Mouse (Mus musculus) neural tube, embryonic 14.5 days (tissue): ENCODE data around the gene Thada. TPM values are rescaled to one million over a fixed set of nuclear protein-coding genes. Genes with fewer than 3 reads are reported as not detected.

Experiments used
- ATAC-seq: fragments of 200-750 bp; cut with Nextera tagmentation; 2 replicates; pipeline ENCODE4 v1.8.0; 2017; ENCODE audit warnings: low read depth, mild to moderate bottlenecking, moderate TSS enrichment, moderate library complexity
- H3K27ac ChIP-seq: fragments of 300-500 bp; sonication (generic); 2 replicates; pipeline ENCODE4 v1.5.1; 2014; ENCODE audit warnings: low read depth, mild to moderate bottlenecking, control low read depth, low read length, moderate library complexity, mixed read lengths
- H3K27me3 ChIP-seq: fragments of 300-500 bp; sonication (generic); 2 replicates; pipeline ENCODE4 v1.6.1; 2014; ENCODE audit warnings: low read length; ENCODE audit not compliant: control insufficient read depth, insufficient read depth
- H3K36me3 ChIP-seq: fragments of 300-500 bp; sonication (generic); 2 replicates; pipeline ENCODE4 v1.6.1; 2014; ENCODE audit warnings: low read length, mixed read lengths; ENCODE audit not compliant: control insufficient read depth, insufficient read depth
- H3K4me1 ChIP-seq: fragments of 300-500 bp; sonication (generic); 2 replicates; pipeline ENCODE4 v1.6.1; 2014; ENCODE audit warnings: low read length; ENCODE audit not compliant: control insufficient read depth, insufficient read depth
- H3K4me2 ChIP-seq: fragments of 300-500 bp; sonication (generic); 2 replicates; pipeline ENCODE4 v1.6.1; 2014; ENCODE audit warnings: mild to moderate bottlenecking, low read depth, low read length, control low read depth
- H3K4me3 ChIP-seq: fragments of 300-500 bp; sonication (generic); 2 replicates; pipeline ENCODE4 v1.5.1; 2014; ENCODE audit warnings: low read depth, low read length, control low read depth, mixed read lengths
- H3K9ac ChIP-seq: fragments of 300-500 bp; sonication (generic); replicated peaks from 2 replicates; pipeline ENCODE4 v1.6.1; 2014; ENCODE audit warnings: low read depth, mild to moderate bottlenecking, control low read depth, low read length, mixed read lengths
- H3K9me3 ChIP-seq: fragments of 300-500 bp; sonication (generic); 2 replicates; pipeline ENCODE4 v1.6.1; 2016; ENCODE audit warnings: low read length; ENCODE audit not compliant: control insufficient read depth
- WGBS: fragments of 180-500 bp; shearing (Covaris S2); extraction: QIAGEN DNeasy Blood & Tissue Kit; methylation state at CpG from one replicate; pipeline ENCODE4 v1.1.7; 2014; 5-methylcytosine and 5-hydroxymethylcytosine counted together
- polyA plus RNA-seq: library from polyadenylated mRNA; unstranded; fragments of >200 nt; fragmentation: Nextera tagmentation; extraction: Ambion mirVana; gene quantifications from 2 replicates; pipeline ENCODE4 v1.2.1, GENCODE M21; 2014

Thada gene
- polyA plus RNA-seq, 1 experiment from 2014 or later: 12.8 TPM

DNA sequence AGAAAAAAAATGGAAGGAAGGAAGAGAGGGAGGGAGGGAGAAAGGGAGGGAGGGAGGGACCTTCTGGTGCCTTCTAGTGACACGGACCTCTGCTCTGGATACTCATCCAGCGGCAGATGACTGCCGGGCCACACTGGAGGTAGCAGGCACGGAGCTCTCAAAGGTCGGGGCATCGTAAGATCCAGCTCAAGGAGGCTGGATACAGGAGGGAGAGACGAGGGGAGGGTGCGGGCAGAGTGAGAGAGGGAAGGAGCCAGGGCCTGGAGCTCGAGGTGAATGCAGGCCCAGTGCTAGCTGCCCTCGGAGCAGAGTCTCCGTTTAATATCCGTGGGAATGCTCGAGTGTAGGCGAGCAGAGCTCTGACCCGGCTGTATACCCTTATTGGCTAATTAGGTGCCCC, 307.1 kb downstream of the Thada start:
- no peaks in the 10 kb centered on the region for H3K36me3 ChIP-seq
- 50% methylated on average over 15 of the region's 15 CpGs for WGBS
- H3K27me3 ChIP-seq: peaks cover 3% of the 10 kb centered on the region; the same call in 1 of the 2 replicates
- H3K4me2 ChIP-seq: no peak overlapping the region
- H3K9me3 ChIP-seq: no peaks in the 10 kb centered on the region
- no peak overlapping the region for H3K27ac ChIP-seq
- H3K4me1 ChIP-seq: peaks cover 4% of the 10 kb centered on the region; the same call in 1 of the 2 replicates
- no peak overlapping the region for H3K4me3 ChIP-seq
- no peak overlapping the region for H3K9ac ChIP-seq
- ATAC-seq: no peak

DNA sequence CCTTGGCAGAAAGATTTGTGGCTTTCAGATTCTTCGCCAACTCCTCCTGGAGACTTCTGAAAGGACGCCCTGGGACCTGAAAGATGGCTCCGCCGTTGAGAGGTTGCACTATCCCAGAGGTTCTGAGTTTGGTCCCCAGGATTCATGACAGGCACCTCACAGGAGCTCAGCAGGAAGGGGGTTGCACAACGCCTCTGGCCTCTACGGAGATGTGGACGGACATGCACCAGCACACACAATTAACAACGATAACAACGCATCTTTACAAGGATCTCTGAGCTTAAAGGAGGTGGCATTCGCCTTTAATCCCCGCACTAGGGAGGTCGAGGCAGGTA, 307.6 kb downstream of the Thada start:
- H3K9ac ChIP-seq: no peak overlapping the region
- H3K27me3 ChIP-seq: peaks cover 3% of the 10 kb centered on the region; the same call in 1 of the 2 replicates
- no peak overlapping the region for H3K4me2 ChIP-seq
- WGBS: 81% methylated on average over 12 of the region's 12 CpGs
- H3K9me3 ChIP-seq: no peaks in the 10 kb centered on the region
- no peak overlapping the region for H3K27ac ChIP-seq
- peaks cover 4% of the 10 kb centered on the region; the same call in 1 of the 2 replicates for H3K4me1 ChIP-seq
- H3K36me3 ChIP-seq: no peaks in the 10 kb centered on the region
- no peak for ATAC-seq
- no peak overlapping the region for H3K4me3 ChIP-seq

DNA sequence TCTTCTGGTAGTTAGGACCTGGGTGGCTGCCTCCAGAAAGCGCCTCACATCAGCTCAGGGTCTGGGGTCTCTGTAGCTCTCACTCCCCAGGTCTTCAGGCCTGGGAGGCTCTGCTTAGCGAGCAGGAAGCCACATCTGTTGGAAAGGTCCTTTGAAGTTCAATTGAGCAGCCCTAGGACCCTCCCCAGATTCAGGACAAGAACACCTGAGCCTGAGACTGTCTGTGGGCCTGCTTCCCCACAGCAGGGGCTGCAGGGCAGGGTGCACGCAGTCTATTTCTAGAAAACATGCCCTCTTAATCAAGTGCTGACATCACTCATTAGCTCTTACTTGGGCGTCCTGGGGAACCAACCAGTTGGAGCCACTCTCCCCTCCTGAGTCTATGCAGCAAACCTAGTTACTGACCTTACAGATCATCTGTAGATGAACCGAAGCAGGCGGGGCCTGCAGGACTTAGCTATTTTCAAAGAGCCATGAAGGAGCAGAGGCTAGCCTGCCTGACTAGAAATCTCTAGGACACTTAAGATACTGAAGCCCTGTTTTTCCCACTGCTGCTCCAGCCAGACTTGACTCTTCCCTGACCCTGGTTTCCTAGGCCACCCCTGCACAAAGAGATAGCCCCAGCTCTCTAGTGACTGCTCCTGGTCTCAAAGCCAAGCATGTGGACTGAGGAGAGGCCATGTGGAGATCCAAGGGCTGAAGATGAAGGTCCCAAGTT, 308.1 kb downstream of the Thada start:
- no peak overlapping the region for H3K27ac ChIP-seq
- no peaks in the 10 kb centered on the region for H3K9me3 ChIP-seq
- H3K36me3 ChIP-seq: no peaks in the 10 kb centered on the region
- H3K4me2 ChIP-seq: no peak overlapping the region
- H3K27me3 ChIP-seq: peaks cover 3% of the 10 kb centered on the region; the same call in 1 of the 2 replicates
- H3K4me3 ChIP-seq: no peak overlapping the region
- 67% methylated on average over 6 of the region's 6 CpGs for whole genome bisulfite sequencing
- ATAC-seq: no peak
- no peak overlapping the region for H3K9ac ChIP-seq
- H3K4me1 ChIP-seq: peaks cover 4% of the 10 kb centered on the region; the same call in 1 of the 2 replicates

- Histone ChIP-seq H3K27ac (no peak overlapping the region), H3K9ac (no peak overlapping the region), H3K27me3 (peaks cover 3% of the 10 kb centered on the region; the same call in 1 of the 2 replicates), H3K4me1 (peaks cover 4% of the 10 kb centered on the region; the same call in 1 of the 2 replicates), H3K4me3 (no peak overlapping the region), H3K4me2 (no peak overlapping the region), H3K9me3 (no peaks in the 10 kb centered on the region), H3K36me3 (no peaks in the 10 kb centered on the region)
- no peak for ATAC-seq
- 20% methylated on average over 19 of the region's 19 CpGs for WGBS
These were observed 309.0 kb downstream of the Thada start for GRCm38 (mm10) chr17:84156748-84157742.

GRCm38 (mm10) chr17:84156227-84156573, 309.8 kb downstream of the Thada start:
- Histone ChIP-seq H3K9me3 (no peaks in the 10 kb centered on the region), H3K4me2 (no peak overlapping the region), H3K4me1 (peaks cover 4% of the 10 kb centered on the region; the same call in 1 of the 2 replicates), H3K27ac (no peak overlapping the region), H3K4me3 (no peak overlapping the region), H3K27me3 (peaks cover 3% of the 10 kb centered on the region; the same call in 1 of the 2 replicates), H3K9ac (no peak overlapping the region), H3K36me3 (no peaks in the 10 kb centered on the region)
- WGBS: 25% methylated on average over 13 of the region's 13 CpGs
- no peak for ATAC-seq

- Histone ChIP-seq H3K36me3 (no peaks in the 10 kb centered on the region), H3K9ac (no peak overlapping the region), H3K4me2 (no peak overlapping the region), H3K4me3 (no peak overlapping the region), H3K27ac (no peak overlapping the region), H3K27me3 (peaks cover 3% of the 10 kb centered on the region; the same call in 1 of the 2 replicates), H3K9me3 (no peaks in the 10 kb centered on the region), H3K4me1 (peaks cover 4% of the 10 kb centered on the region; the same call in 1 of the 2 replicates)
- WGBS: 67% methylated on average over 8 of the region's 8 CpGs
- no peak for ATAC-seq
These were observed 310.3 kb downstream of the Thada start for GRCm38 (mm10) chr17:84155516-84156226.

- Histone ChIP-seq H3K4me3 (no peak overlapping the region), H3K4me1 (peaks cover 4% of the 10 kb centered on the region; the same call in 1 of the 2 replicates), H3K27me3 (peaks cover 3% of the 10 kb centered on the region; the same call in 1 of the 2 replicates), H3K36me3 (no peaks in the 10 kb centered on the region), H3K4me2 (no peak overlapping the region), H3K9ac (no peak overlapping the region), H3K27ac (no peak overlapping the region), H3K9me3 (no peaks in the 10 kb centered on the region)
- ATAC-seq: no peak
- 83% methylated on average over 6 of the region's 6 CpGs for WGBS
These were observed 311.0 kb downstream of the Thada start for GRCm38 (mm10) chr17:84155029-84155338.

DNA sequence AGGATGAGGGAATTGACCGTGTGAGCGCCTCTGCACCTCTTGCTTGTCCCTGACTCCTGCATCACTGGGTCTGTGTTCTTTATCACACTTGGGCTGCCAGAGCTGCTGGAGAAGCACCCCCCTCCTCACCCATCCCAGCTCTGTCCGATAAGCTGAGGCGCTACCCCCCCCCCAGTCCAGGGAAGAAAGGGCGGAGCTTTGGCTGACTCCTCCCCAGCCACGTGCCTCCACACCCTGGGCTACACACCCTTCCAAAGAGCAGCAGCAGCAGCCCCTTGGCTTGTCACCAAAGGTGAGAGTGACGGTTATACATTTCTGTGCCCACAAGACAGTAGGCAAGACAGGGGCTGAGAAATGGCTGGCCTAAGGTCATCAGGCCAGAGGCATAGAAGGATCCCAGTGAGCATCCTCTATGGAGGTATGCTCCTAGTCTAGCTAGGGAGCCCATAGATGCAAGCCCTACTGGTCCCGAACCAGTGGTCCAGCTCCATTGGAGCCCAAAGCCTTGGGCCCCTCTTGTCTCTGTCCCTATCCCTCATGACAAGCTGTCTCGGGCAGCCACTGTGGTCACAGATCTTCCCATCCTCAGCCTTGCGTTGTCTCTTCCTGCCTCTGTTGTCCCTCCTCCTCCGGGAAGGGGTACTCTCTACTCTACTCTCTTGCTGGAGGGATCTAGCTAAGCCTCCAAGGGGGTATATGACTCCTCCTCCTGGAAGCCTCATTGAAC, 311.5 kb downstream of the Thada start:
- Histone ChIP-seq H3K4me3 (no peak overlapping the region), H3K4me2 (no peak overlapping the region), H3K9me3 (no peaks in the 10 kb centered on the region), H3K9ac (no peak overlapping the region), H3K36me3 (no peaks in the 10 kb centered on the region), H3K27me3 (peaks cover 3% of the 10 kb centered on the region; the same call in 1 of the 2 replicates), H3K27ac (no peak overlapping the region), H3K4me1 (peaks cover 4% of the 10 kb centered on the region; the same call in 1 of the 2 replicates)
- WGBS: 80% methylated on average over 10 of the region's 11 CpGs
- ATAC-seq: no peak
